Mouse (Mus musculus): ENCODE results near the gene Cbl. TPM values are rescaled to one million over a fixed set of nuclear protein-coding genes. Genes with fewer than 3 reads are reported as not detected.
A peak's percentile ranks its signal among the peaks of the same experiment; 100 is the strongest.

Gene Cbl
- total and polyA plus RNA-seq, 3 experiments: 20.3 to 137 (median 25.5) TPM

DNA sequence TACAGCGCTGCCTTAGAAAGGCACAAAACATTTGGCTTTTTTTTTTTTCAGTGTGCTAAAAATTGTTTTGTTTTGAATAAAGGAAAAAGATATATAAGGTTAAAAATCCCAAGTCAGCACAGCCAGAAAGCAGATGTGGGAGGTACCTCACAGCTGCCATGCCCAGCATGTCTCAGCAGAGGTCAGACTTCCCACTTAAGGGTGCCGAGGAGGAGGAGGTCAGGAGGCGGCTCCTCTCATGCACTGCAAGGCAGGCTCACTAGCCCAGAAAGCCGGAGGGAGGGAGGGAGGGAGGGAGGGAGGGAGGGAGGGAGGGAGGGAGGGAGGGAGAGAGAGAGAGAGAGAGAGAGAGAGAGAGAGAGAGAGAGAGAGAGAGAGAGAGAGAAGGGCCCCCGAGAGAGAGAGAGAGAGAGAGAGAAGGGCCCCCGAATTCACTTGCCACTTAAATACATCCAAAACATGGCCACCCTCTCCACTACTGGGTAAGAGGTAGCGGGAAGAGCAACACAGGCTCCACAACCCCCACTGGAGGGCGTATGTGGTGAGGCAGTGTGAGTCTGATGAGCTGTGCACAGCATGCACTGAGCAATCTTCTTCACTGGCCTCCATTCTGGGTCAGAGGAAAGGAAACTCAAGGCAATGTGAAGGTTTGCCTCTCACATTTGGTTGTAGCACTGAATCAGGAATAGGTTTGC, 89.7 kb downstream of the Cbl start:
- Histone ChIP-seq H3K27me3 (ENCODE audit: insufficient read depth, low read length) (no peaks in the 10 kb centered on the region; the same call in 1 of the 2 replicates), H3K36me3 (replicated peaks) (peaks cover 83% of the 10 kb centered on the region), H3K4me1 (ENCODE audit: insufficient read depth, low read depth, low read length) (peaks cover 20% of the 10 kb centered on the region), H3K4me3 (ENCODE audit: low read depth, low read length) (no peak overlapping the region), H3K9me3 (replicated peaks) (no peaks in the 10 kb centered on the region)
- ATAC-seq (ENCODE audit: extremely low read depth, insufficient number of reproducible peaks, low FRiP score, poor library complexity, severe bottlenecking) (no peak), DNase-seq (ENCODE audit: low spot score) (no peak)
- no peak for TF ChIP-seq POLR2AphosphoS5 (IDR thresholded peaks at IDR 0.05; ENCODE audit: insufficient replicate concordance, low read depth, low read length)
- TF ChIP-seq GATA1 (IDR thresholded peaks at IDR 0.05; ENCODE audit: borderline replicate concordance, low read length): no peak
- TF ChIP-seq TAL1 (conservative IDR thresholded peaks at IDR 0.05; ENCODE audit: low read depth, low read length): no peak
- no peak for TF ChIP-seq GATA2 (IDR thresholded peaks at IDR 0.05; ENCODE audit: borderline replicate concordance, low read depth, low read length)
- no peak for TF ChIP-seq CTCF (IDR thresholded peaks at IDR 0.05; ENCODE audit: low read depth, low read length)

DNA sequence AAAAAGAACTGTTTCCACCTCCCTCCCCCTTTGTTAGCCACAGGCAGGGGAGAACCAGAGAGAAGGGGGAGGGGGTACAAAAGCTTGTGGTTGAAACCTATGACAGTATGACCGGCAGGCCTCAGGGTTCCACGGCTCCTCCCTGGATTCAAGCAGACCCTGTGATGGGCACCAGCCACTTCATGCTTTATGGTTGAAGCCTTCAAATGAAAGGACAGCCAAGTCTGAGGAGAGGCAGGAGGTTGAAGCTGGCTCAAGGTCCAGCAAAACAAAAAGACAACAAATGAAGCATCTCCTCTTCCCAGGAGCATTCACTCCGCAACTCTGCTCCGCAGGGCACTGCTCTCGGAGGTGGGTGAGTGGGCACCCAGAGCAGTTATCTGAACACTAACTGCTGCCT, 90.4 kb downstream of the Cbl start:
- no peak for DNase-seq (ENCODE audit: low spot score)
- no peaks in the 10 kb centered on the region; the same call in 1 of the 2 replicates for H3K27me3 ChIP-seq (ENCODE audit: insufficient read depth, low read length)
- no peaks in the 10 kb centered on the region for H3K9me3 ChIP-seq (replicated peaks)
- H3K4me3 ChIP-seq (ENCODE audit: low read depth, low read length): no peak overlapping the region
- peaks cover 23% of the 10 kb centered on the region for H3K4me1 ChIP-seq (ENCODE audit: insufficient read depth, low read depth, low read length)
- ATAC-seq (ENCODE audit: extremely low read depth, insufficient number of reproducible peaks, low FRiP score, poor library complexity, severe bottlenecking): no peak
- peaks cover 77% of the 10 kb centered on the region for H3K36me3 ChIP-seq (replicated peaks)
- TF ChIP-seq CTCF (IDR thresholded peaks at IDR 0.05; ENCODE audit: low read depth, low read length) (no peak), TAL1 (conservative IDR thresholded peaks at IDR 0.05; ENCODE audit: low read depth, low read length) (no peak), GATA2 (IDR thresholded peaks at IDR 0.05; ENCODE audit: borderline replicate concordance, low read depth, low read length) (no peak), POLR2AphosphoS5 (IDR thresholded peaks at IDR 0.05; ENCODE audit: insufficient replicate concordance, low read depth, low read length) (no peak), GATA1 (IDR thresholded peaks at IDR 0.05; ENCODE audit: borderline replicate concordance, low read length) (no peak)

DNA sequence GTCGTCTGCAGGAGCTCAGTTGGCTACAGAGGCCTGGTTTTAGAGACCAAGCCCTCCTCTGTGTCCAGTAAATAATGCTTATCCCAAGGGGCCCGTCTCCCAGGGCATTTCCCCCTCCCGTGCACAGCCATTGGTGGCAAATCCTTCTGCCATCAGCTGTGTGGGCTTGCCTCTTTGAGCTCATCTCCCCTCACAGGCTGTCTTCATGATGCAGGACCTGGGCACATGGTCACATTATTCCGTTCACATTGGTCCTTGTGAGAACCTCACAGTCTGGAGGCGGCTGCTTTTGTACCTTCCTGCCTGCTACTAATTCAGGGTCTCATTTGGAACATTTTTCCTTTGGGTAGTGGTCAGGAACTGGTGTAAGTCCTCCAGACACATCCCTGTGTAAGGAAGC, 91.9 kb downstream of the Cbl start:
- ATAC-seq (ENCODE audit: extremely low read depth, insufficient number of reproducible peaks, low FRiP score, poor library complexity, severe bottlenecking) (no peak), DNase-seq (ENCODE audit: low spot score) (no peak)
- H3K36me3 ChIP-seq (replicated peaks): peaks cover 64% of the 10 kb centered on the region

DNA sequence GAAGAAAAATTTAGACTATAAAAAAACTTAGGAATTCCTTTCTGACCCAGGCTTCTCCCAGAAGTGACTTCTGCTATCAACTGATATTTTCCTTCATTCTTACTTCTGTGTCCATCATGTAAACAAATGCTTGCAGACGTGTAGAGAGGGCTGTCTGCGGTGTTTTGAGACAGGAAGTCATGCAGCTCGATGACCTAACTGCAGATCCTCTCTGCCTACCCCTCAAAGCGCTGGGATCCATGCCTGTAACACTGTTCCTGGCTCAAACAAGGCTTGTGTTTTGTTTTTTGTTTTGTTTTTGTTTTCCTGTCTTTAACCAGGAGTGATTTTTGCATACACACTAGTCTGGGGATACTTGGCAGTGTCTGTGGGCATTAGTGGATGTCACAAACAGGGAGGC, 96.0 kb downstream of the Cbl start:
- Histone ChIP-seq H3K9me3 (replicated peaks) (no peaks in the 10 kb centered on the region), H3K36me3 (replicated peaks) (peaks cover 33% of the 10 kb centered on the region), H3K4me3 (ENCODE audit: low read depth, low read length) (no peak overlapping the region), H3K27me3 (ENCODE audit: insufficient read depth, low read length) (peaks cover 50% of the 10 kb centered on the region), H3K4me1 (ENCODE audit: insufficient read depth, low read depth, low read length) (peaks cover 42% of the 10 kb centered on the region)
- no peak for ATAC-seq (ENCODE audit: extremely low read depth, insufficient number of reproducible peaks, low FRiP score, poor library complexity, severe bottlenecking)
- no peak for DNase-seq (ENCODE audit: low spot score)
- TF ChIP-seq POLR2AphosphoS5 (IDR thresholded peaks at IDR 0.05; ENCODE audit: insufficient replicate concordance, low read depth, low read length) (no peak), CTCF (IDR thresholded peaks at IDR 0.05; ENCODE audit: low read depth, low read length) (no peak), TAL1 (conservative IDR thresholded peaks at IDR 0.05; ENCODE audit: low read depth, low read length) (no peak), GATA1 (IDR thresholded peaks at IDR 0.05; ENCODE audit: borderline replicate concordance, low read length) (no peak)

More for the DNA sequence above, 91.9 kb downstream of the Cbl start:
- TF ChIP-seq CTCF (IDR thresholded peaks at IDR 0.05; ENCODE audit: low read depth, low read length): no peak
- TF ChIP-seq TAL1 (conservative IDR thresholded peaks at IDR 0.05; ENCODE audit: low read depth, low read length): no peak
- TF ChIP-seq GATA1 (IDR thresholded peaks at IDR 0.05; ENCODE audit: borderline replicate concordance, low read length): no peak
- TF ChIP-seq POLR2AphosphoS5 (IDR thresholded peaks at IDR 0.05; ENCODE audit: insufficient replicate concordance, low read depth, low read length): no peak
- TF ChIP-seq GATA2 (IDR thresholded peaks at IDR 0.05; ENCODE audit: borderline replicate concordance, low read depth, low read length): no peak
- Histone ChIP-seq H3K9me3 (replicated peaks) (no peaks in the 10 kb centered on the region), H3K4me1 (ENCODE audit: insufficient read depth, low read depth, low read length) (peaks cover 26% of the 10 kb centered on the region), H3K4me3 (ENCODE audit: low read depth, low read length) (no peak overlapping the region), H3K27me3 (ENCODE audit: insufficient read depth, low read length) (peaks cover 9% of the 10 kb centered on the region)

DNA sequence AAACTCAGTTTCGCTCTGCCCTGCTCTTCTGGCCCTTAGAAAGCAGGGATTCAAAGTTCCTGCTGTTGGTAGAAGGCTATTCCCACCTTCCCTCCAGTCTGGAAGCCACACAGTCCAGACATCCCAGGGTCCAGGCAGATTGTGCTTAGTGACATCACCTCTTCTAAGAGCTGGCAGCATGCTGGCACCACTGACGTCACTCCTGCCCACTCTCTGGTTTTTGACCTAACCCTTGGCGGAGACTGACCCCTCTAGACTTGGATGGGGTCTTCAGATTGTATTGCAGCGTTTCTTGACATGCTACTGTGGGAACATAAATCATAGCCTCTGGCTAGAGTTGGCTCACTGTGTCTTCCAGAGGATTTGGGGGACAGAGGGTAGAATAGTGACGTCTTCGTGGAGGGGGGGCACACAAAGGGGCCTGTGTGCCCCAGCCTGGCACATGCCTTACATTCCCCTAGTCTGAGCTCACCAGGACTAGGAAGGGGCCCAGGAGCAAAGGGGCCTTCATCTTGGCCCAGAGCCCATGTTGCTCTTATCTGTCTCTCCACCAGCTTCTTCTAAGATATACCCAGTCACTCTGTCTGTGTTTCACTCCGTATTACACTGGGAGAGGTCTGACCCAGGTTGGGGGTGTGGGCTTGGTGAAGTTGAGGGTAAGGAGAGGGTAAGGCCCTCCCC, 98.0 kb downstream of the Cbl start:
- no peaks in the 10 kb centered on the region for H3K9me3 ChIP-seq (replicated peaks)
- H3K36me3 ChIP-seq (replicated peaks): peaks cover 16% of the 10 kb centered on the region
- H3K27me3 ChIP-seq (ENCODE audit: insufficient read depth, low read length): peaks cover 66% of the 10 kb centered on the region
- DNase-seq (ENCODE audit: low spot score) (peak; percentile 55), ATAC-seq (ENCODE audit: extremely low read depth, insufficient number of reproducible peaks, low FRiP score, poor library complexity, severe bottlenecking) (no peak)
- H3K4me3 ChIP-seq (ENCODE audit: low read depth, low read length): peak overlapping the region; percentile 64; the same call in 1 of the 2 replicates
- TF ChIP-seq CTCF (IDR thresholded peaks at IDR 0.05; ENCODE audit: low read depth, low read length) (no peak), TAL1 (conservative IDR thresholded peaks at IDR 0.05; ENCODE audit: low read depth, low read length) (no peak), GATA2 (IDR thresholded peaks at IDR 0.05; ENCODE audit: borderline replicate concordance, low read depth, low read length) (no peak), POLR2AphosphoS5 (IDR thresholded peaks at IDR 0.05; ENCODE audit: insufficient replicate concordance, low read depth, low read length) (no peak), GATA1 (IDR thresholded peaks at IDR 0.05; ENCODE audit: borderline replicate concordance, low read length) (no peak)
- peaks cover 44% of the 10 kb centered on the region for H3K4me1 ChIP-seq (ENCODE audit: insufficient read depth, low read depth, low read length)
